Mouse (Mus musculus): ENCODE data around the gene Kif26a.

The Kif26a gene

DNA sequence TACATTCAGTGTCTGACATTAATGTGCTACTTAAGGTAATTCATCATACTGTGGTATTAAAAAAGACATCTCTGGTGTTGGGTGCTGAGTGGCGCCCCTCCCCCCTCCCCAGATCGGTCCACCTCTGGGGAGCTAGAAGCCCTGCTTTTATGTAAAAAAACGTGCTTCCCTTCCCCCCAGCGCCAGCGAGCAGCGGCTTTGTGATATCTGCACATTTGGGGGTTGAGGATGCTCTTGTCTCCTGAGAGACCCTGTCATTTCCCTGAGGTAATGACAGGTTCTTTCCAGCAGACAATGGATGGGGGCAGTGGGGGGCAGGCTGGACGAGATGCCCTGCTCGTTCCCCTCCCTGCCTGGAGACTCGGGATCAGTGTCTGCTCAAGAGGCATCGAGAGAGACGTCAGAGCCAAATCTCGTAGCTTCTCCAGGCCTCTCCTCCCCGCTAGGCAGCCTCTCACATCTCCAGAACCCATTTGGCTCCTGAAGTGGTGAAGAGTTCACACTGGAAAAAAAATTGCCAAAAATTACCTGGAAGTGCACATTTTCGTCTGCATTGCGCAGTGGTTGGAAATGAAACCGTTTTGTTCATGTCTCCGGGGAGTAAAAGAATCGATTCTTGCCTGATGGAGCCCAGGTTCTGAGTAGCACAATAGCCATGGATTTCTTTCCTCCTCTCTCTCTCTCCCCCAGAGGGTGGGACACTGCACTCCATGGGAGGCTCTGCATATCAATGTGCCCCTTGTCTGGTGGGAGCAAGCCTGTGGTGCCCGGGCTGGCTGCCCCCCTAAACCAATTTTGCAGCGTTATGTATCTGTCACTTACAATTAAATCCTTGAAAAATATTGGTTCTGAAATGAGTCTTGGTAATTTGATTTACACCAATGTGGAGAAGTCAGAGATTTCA, 24.9 kb downstream of the Kif26a start:
- no peak for DNase-seq

GRCm38 (mm10) chr12:112171657-112172056, 25.6 kb downstream of the Kif26a start:
- DNase-seq, result no peak

GRCm38 (mm10) chr12:112172214-112172613, 26.2 kb downstream of the Kif26a start:
- no peak for DNase-seq

DNA sequence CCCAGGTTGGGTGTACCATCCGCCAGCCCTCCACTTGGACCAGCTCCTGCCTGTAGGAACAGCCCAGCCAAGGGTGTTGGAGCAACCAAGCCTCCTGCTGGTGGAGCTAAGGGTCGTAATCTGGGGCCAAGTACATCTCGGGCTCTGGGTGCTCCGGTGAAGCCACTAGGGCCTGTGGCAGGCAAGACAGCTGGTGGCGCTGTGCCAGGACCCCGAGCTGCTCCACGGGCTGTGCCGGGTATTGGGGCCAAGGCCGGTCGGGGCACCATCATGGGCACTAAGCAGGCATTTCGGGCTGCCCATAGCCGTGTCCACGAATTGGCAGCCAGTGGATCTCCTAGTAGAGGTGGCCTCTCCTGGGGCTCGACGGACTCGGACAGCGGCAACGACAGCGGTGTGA, 31.7 kb downstream of the Kif26a start:
- DNase-seq, result no peak

DNA sequence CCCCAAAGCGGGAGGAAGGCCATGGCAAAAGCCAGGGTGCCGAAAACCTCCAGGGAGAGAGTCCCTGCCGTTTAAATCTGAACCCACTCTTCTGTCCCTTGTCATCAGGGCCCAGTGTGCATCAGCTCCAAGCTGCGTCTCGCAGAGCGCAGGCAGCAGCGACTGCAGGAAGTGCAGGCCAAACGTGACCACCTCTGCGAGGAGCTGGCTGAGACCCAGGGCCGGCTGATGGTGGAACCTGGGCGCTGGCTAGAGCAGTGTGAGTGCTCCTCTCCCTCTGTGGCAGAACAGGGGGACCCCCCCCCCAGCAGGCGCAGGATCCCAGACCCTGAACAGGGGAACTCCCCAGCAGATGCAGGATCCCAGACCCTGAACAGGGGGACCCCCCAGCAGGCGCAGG, 33.7 kb downstream of the Kif26a start:
- DNase-seq, result no peak

DNA sequence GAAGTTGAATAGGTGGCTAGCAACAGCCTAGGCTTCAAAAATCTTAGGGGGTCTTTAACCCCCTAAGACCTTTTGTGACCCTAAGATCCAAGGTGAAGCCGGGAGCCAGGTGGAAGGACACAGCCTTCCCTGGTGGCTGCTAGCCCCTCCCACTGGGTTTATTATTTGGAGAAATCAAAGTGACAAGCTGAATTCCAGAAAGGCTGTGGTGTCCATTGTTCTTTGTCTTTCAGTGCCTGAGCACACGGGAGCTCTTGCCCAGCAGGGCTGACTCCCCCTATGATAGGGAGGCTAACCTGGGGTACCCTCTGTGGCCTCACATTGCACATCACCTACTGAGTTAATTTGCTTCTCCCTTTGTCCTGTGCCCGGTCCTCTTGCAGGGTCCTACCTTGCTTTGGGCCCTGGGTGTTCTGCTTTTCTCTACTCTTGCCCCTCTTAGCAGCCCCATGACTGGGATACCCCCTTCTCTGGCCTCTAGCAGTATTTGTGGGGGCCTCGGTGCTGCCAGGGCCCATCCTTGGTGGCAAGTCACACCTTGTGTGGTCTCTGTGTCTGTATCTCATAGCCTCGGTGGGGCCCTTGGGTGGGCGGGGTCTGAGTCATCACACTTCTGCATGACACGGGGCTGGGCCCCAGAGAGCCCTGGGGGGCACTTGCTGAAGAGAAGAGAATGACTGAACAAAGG, 36.1 kb downstream of the Kif26a start:
- DNase-seq, result no peak

DNA sequence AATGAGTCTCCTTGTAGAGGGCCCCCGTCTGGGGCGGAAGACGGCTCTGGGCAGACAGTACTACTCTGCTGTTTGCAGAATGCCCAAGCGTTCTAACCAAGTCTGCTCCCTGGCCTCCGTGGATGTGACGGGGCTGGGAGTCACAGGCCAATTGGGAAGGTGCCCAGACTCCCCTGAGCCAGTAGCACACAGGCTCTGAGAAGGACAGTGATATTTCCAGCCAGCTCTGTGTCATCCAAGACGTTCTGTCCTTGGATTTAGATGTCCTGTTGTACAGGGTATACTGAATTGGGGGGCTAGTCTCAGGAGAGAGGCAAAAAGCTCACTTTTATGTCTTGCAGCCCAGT, 36.6 kb downstream of the Kif26a start:
- no peak for DNase-seq

- no peak for DNase-seq
Observed at GRCm38 (mm10) chr12:112183675-112184074, 37.7 kb downstream of the Kif26a start.

DNA sequence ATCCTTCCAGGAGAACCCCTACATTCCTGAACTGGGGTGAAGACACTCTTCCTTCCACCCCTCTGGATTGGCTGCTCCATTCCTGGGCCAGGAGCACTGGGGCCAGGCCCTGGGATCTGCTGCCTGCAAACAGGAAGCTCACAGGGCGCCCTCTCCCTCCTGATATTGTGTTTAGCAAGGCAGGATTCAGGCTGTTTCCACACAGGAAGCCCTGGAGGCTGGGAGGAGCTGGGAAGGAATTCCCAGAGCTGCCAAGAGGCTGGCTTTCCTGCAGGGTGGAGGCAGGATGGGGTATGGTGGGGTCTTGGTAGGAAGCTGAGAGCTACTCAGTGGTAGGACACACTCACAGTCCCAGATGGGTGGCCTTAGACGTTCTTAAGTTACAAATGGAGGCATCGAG, 38.4 kb downstream of the Kif26a start:
- DNase-seq, result no peak

DNA sequence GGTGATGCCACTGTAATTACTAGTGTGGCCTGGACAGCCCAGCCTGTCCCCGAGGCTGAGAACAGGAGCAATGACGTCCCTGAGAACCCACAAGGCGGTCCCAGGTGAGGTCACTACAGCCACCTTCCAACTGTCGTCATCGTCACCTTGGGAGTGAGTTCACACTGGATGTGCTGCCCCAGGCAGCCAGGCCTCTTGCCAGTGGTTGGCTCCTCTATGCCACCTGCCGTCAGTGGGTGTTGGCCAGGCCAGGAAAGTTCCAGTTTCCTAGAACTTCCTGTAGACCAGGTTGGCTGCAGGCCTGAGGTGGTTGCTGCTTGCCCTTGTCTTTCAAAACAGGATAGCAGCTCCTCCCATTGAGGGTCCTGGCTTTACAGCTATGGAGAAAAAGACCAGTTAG, 40.9 kb downstream of the Kif26a start:
- no peak for DNase-seq

GRCm38 (mm10) chr12:112191753-112192152, 45.7 kb downstream of the Kif26a start:
- no peak for DNase-seq

- no peak for DNase-seq
Observed at GRCm38 (mm10) chr12:112195019-112195418, 49.0 kb downstream of the Kif26a start.

DNA sequence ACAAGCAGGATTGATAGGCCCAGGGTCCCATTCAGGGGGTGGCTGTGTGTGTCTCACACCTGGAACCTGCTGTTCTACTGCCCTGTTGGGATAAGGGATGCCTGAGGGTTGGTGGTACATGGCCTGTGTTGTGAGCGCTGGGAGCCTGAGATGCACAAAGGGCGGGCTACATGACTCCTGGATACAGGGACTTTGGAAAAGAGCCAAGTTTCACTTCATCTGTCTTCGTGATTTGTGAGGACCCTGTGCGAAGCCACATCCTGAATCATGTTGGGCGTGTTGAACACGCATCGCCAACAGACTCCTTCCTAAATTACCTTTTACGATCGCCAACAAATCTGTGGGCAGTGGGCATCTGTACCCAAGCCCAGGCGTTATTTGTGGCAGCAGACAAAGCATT, 50.6 kb downstream of the Kif26a start:
- DNase-seq, result no peak

GRCm38 (mm10) chr12:112199363-112199762, 53.4 kb downstream of the Kif26a start:
- no peak for DNase-seq

GRCm38 (mm10) chr12:112200045-112200444, 54.0 kb downstream of the Kif26a start:
- DNase-seq, result no peak

GRCm38 (mm10) chr12:112207163-112207562, 61.2 kb downstream of the Kif26a start:
- no peak for DNase-seq

DNA sequence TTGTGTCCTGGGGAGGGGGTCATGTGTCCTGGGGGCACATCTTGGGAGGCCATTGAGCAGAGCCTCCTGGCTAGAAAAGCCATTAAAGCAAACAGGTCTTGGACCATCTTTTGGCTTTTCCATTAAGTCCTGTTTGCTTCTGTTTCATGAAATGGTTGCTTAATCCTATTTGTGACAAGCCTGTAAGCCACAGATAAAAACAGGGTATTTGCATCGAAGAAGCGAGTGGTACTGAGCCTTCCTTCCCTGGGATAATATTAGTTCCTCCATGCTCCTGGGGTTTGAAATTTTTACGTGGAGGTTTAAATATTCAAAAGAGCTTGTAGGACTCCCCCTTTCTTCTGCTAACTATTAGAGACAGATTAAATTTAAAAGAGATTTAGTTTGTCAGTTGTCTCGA, 61.7 kb downstream of the Kif26a start:
- no peak for DNase-seq

- no peak for DNase-seq
Observed at GRCm38 (mm10) chr12:112210622-112211021, 64.6 kb downstream of the Kif26a start.

GRCm38 (mm10) chr12:112214441-112214857, 68.4 kb downstream of the Kif26a start:
- DNase-seq, result no peak

GRCm38 (mm10) chr12:112215545-112215944, 69.5 kb downstream of the Kif26a start:
- DNase-seq, result no peak

DNA sequence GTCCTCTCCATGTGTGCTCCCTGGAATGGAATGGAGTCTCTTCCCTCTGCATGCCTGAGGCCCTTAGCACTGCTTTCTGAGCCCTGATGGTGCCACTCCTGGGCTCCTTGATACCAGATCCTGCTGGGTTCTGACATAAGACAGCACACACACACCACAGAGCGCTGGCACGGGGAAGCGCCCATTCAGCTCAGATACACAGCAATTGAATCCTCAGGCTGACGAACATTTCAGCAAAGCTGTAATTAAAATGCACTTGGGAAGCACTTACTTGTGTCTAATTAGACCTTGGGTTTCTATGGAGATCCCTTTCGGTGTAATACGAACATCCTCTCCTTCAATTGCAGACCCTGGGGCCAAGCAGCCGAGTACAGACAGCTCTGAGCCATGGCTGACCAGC, 71.0 kb downstream of the Kif26a start:
- no peak for DNase-seq

DNA sequence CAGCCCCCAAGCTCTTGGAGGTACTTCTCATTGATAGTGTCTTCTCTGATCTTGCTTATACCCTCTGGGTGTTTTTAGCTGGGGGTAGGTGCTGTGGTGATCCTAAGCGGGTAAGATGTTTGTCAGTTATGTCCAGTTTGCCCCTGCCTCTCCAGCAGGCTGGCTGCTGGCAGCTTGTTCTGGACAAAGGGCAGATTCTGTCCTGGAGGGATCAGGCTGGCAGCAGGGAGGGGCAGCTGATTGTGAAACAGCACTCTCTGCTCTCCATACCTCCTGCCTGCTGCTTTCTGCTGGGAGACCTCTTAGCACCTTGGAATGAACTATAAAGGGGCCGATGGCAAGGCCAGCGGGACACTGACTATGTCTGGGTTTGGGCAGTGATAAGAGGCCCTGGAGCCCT, 71.7 kb downstream of the Kif26a start:
- DNase-seq, result no peak

DNA sequence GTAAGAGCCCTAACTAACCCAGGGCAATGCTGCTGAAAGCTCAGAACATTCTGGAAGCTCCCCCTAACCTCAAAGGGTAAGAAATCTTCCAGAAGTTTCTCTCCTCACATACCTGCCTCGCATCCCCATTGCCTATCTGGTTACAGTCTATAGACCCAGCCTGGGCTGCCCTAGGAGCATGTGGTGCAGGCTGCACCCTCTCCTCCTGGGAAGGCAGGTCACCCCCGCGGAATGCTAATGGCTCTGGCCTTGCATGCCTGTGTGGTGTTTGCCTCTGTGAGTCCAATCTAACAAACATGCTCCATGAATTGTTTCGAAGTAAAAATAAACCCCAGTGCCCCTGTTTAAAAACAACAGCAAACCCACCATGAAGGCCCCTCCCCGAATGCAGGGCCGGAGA, 75.3 kb downstream of the Kif26a start:
- DNase-seq, result no peak

DNA sequence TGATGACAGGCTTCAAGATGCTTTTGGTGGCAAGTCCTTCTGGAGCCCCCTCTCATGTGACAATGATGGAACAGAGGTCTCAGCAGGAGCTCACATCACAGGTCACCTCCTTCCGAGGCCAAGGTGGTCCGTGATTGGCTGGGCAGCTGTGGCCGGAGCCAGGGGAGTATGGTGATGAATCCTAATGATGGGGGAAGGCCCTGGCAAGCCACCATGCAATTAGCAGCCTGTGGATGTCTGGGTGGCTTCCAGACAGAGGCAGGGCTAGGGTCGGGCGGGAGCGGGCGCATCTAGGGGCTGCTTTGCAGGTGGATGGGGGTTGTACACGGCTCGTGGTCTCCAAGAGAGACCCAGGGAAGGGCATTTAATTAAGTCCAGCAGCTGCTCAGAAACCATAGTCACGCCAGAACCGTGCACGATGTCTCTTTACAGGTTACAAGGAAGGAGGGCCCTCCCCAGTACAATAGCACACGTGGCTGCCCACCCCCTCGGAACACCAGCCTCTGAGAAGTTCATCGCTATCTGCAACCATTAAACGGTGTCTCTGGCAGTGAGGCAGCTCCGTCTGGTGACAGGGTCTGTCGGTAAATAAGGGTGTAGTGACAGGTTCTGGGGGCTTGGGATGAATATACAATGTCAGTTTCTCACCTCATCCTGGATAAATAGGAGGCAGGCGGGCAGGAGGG, 75.9 kb downstream of the Kif26a start:
- no peak for DNase-seq

All from thymus, postnatal 4 days (tissue).